Mouse (Mus musculus): ENCODE data around the gene Pign. TPM values are rescaled to one million over a fixed set of nuclear protein-coding genes. Genes with fewer than 3 reads are reported as not detected.

Gene Pign
- polyA plus RNA-seq (2015; fragmentation: Nextera tagmentation; extraction: Ambion mirVana) = 5.0 and 5.6 TPM in 2 replicates

DNA sequence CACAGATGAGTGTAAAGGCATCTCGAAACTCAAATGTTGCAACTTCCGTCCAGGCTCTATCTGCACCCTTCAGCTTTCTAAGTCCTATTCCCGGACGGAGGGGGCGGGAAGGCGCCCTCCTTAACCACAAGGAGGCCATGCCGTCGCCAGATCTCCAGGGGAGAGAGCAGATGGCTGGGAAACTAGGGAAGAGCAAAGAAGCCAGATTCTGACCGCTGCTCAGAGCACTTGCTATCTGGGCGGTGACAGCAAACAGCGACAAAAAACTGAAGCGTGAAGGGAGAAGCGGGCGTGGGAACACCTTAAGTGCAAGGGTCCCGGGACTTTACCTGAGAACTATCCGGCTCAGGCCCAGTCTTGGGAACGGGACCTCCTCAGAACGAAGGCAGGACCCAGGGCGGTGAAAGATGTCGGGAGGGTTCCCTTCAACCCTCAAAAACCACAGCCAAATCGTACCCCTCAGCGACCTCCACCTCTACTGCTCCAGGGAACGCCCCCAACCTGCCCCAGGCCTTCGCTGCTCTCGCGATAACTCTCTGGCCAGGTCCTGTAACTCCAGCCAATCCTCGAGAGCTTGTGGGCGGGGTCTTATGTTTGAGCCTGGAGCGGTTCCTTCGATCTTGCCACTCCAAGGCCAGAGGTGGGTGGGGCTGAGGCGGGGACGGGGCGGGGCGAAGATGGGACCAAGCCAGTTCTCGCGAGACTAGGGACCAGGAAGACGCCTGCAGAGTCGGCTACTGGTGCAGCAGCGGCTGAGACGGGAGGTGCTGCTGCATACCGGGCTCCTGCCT lies at the start of gene Pign, which contains the start of gene Relch:
Gene Pign (minus strand): TSS at position 507 of the 791 bp plus-strand sequence.
Gene Relch (plus strand): TSS at position 691 of the 791 bp plus-strand sequence.
- DNase-seq (ENCODE audit: low spot score) (peak; percentile 100), ATAC-seq (ENCODE audit: low FRiP score, low TSS enrichment) (peak; percentile 99)
- Histone ChIP-seq H3K27ac (replicated peaks) (peak within 1 kb of the TSS; percentile 87), H3K4me3 (ENCODE audit: low read depth, low read length) (peak within 1 kb of the TSS; percentile 99), H3K9me3 (ENCODE audit: control insufficient read depth, low read length) (no peaks in the 10 kb centered on the region), H3K9ac (ENCODE audit: low read length) (peak within 1 kb of the TSS; percentile 97), H3K4me2 (replicated peaks; ENCODE audit: low read depth) (peak within 1 kb of the TSS; percentile 95), H3K36me3 (ENCODE audit: control insufficient read depth, insufficient read depth, low read length) (no peaks in the 10 kb centered on the region), H3K27me3 (ENCODE audit: control insufficient read depth, insufficient read depth, low read length) (no peaks in the 10 kb centered on the region), H3K4me1 (replicated peaks; ENCODE audit: control insufficient read depth, insufficient read depth) (no peaks in the 10 kb centered on the region)
- under 1% methylated on average over 41 of the region's 41 CpGs for WGBS
- TF ChIP-seq CTCF (IDR thresholded peaks at IDR 0.05; ENCODE audit: low read depth) = peak; percentile 59
- peak; percentile 99 for TF ChIP-seq EP300 (optimal IDR thresholded peaks at IDR 0.05)

DNA sequence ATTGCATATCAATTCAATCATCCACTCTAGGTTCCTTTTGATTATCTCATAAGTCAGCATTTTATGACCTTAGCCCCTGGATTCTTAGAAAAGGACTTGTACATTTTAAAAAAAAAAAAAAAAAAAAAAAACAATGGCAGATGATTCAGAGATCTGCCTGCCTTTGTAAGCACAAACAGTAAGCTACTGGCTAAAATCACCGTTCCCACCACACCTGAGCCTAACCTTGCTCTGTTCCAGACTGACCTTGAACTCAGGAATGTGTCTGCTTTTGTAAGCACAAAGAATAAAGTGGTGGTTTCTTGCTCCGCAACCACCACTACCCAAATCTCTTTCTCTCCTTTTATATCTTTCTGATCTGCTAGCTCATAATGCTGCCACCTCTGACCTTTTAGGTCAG lies 49.3 kb upstream of the Pign start:
- no peak overlapping the region for H3K4me2 ChIP-seq (replicated peaks; ENCODE audit: low read depth)
- TF ChIP-seq CTCF (IDR thresholded peaks at IDR 0.05; ENCODE audit: low read depth) (no peak), EP300 (optimal IDR thresholded peaks at IDR 0.05) (no peak)
- H3K9ac ChIP-seq (ENCODE audit: low read length) = no peak overlapping the region
- 0 out of 2 replicates have a peak, but pooled peaks cover 4% of the 10 kb centered on the region for H3K36me3 ChIP-seq (ENCODE audit: control insufficient read depth, insufficient read depth, low read length)
- no peak overlapping the region for H3K4me3 ChIP-seq (ENCODE audit: low read depth, low read length)
- H3K27ac ChIP-seq (replicated peaks) = no peak overlapping the region
- DNase-seq (ENCODE audit: low spot score) (no peak), ATAC-seq (ENCODE audit: low FRiP score, low TSS enrichment) (no peak)
- WGBS = 79% methylated on average over 2 of the region's 2 CpGs
- H3K4me1 ChIP-seq (replicated peaks; ENCODE audit: control insufficient read depth, insufficient read depth) = no peaks in the 10 kb centered on the region
- no peaks in the 10 kb centered on the region for H3K27me3 ChIP-seq (ENCODE audit: control insufficient read depth, insufficient read depth, low read length)
- no peaks in the 10 kb centered on the region for H3K9me3 ChIP-seq (ENCODE audit: control insufficient read depth, low read length)

GRCm38 (mm10) chr1:105711227-105711626 lies 47.8 kb upstream of the Pign start:
- Histone ChIP-seq H3K9ac (ENCODE audit: low read length) (no peak overlapping the region), H3K4me3 (ENCODE audit: low read depth, low read length) (no peak overlapping the region), H3K27ac (replicated peaks) (no peak overlapping the region), H3K27me3 (ENCODE audit: control insufficient read depth, insufficient read depth, low read length) (no peaks in the 10 kb centered on the region), H3K4me1 (replicated peaks; ENCODE audit: control insufficient read depth, insufficient read depth) (no peaks in the 10 kb centered on the region), H3K4me2 (replicated peaks; ENCODE audit: low read depth) (no peak overlapping the region), H3K9me3 (ENCODE audit: control insufficient read depth, low read length) (no peaks in the 10 kb centered on the region), H3K36me3 (ENCODE audit: control insufficient read depth, insufficient read depth, low read length) (0 out of 2 replicates have a peak, but pooled peaks cover 4% of the 10 kb centered on the region)
- peak; percentile 16 for DNase-seq (ENCODE audit: low spot score)
- 18% methylated on average over 1 of the region's 1 CpGs for WGBS
- TF ChIP-seq CTCF (IDR thresholded peaks at IDR 0.05; ENCODE audit: low read depth) = peak; percentile 71
- TF ChIP-seq EP300 (optimal IDR thresholded peaks at IDR 0.05) = no peak
- no peak for ATAC-seq (ENCODE audit: low FRiP score, low TSS enrichment)

GRCm38 (mm10) chr1:105709415-105709814 lies 45.9 kb upstream of the Pign start:
- H3K27me3 ChIP-seq (ENCODE audit: control insufficient read depth, insufficient read depth, low read length) = no peaks in the 10 kb centered on the region
- DNase-seq (ENCODE audit: low spot score) (no peak), ATAC-seq (ENCODE audit: low FRiP score, low TSS enrichment) (no peak)
- H3K4me2 ChIP-seq (replicated peaks; ENCODE audit: low read depth) = no peak overlapping the region
- H3K9ac ChIP-seq (ENCODE audit: low read length) = no peak overlapping the region
- H3K27ac ChIP-seq (replicated peaks) = no peak overlapping the region
- no peaks in the 10 kb centered on the region for H3K9me3 ChIP-seq (ENCODE audit: control insufficient read depth, low read length)
- TF ChIP-seq CTCF (IDR thresholded peaks at IDR 0.05; ENCODE audit: low read depth) (no peak), EP300 (optimal IDR thresholded peaks at IDR 0.05) (no peak)
- 69% methylated on average over 2 of the region's 2 CpGs for WGBS
- H3K4me3 ChIP-seq (ENCODE audit: low read depth, low read length) = no peak overlapping the region
- 0 out of 2 replicates have a peak, but pooled peaks cover 6% of the 10 kb centered on the region for H3K36me3 ChIP-seq (ENCODE audit: control insufficient read depth, insufficient read depth, low read length)
- H3K4me1 ChIP-seq (replicated peaks; ENCODE audit: control insufficient read depth, insufficient read depth) = no peaks in the 10 kb centered on the region

DNA sequence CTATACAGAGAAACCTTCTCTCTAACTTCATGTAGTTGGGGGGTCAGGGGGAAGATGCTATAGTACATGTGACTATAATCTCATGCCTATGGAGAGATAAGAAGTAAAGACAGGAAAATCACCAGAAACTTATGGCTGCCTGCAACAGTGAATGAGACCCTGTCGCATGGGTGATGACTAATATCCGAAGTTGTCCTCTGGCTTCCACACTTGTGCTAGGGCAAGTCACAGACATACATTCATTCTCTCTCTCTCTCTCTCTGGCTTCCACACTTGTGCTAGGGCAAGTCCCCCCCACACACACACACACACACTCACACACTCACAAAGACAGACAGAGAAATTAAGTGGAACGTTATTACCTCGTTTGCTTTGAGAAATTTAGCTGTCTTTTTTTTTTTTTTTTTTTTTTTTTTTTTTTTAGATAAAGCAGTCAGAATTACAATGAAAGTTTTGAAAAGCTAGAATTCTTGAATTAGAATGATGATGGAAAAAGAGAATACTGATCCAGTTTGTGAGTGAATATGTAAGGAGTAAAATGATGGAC lies 37.6 kb upstream of the Pign start:
- WGBS = 92% methylated on average over 4 of the region's 4 CpGs

GRCm38 (mm10) chr1:105695581-105695980 lies 32.1 kb upstream of the Pign start:
- no peaks in the 10 kb centered on the region for H3K36me3 ChIP-seq (ENCODE audit: control insufficient read depth, insufficient read depth, low read length)
- H3K27ac ChIP-seq (replicated peaks) = no peak overlapping the region
- no peak overlapping the region for H3K4me3 ChIP-seq (ENCODE audit: low read depth, low read length)
- DNase-seq (ENCODE audit: low spot score) (no peak), ATAC-seq (ENCODE audit: low FRiP score, low TSS enrichment) (no peak)
- H3K9me3 ChIP-seq (ENCODE audit: control insufficient read depth, low read length) = no peaks in the 10 kb centered on the region
- H3K4me2 ChIP-seq (replicated peaks; ENCODE audit: low read depth) = no peak overlapping the region
- 89% methylated on average over 2 of the region's 2 CpGs for WGBS
- no peak overlapping the region for H3K9ac ChIP-seq (ENCODE audit: low read length)
- H3K4me1 ChIP-seq (replicated peaks; ENCODE audit: control insufficient read depth, insufficient read depth) = no peaks in the 10 kb centered on the region
- TF ChIP-seq EP300 (optimal IDR thresholded peaks at IDR 0.05) (no peak), CTCF (IDR thresholded peaks at IDR 0.05; ENCODE audit: low read depth) (no peak)
- H3K27me3 ChIP-seq (ENCODE audit: control insufficient read depth, insufficient read depth, low read length) = no peaks in the 10 kb centered on the region

More for the DNA sequence above, 37.6 kb upstream of the Pign start:
- ATAC-seq (ENCODE audit: low FRiP score, low TSS enrichment) (no peak), DNase-seq (ENCODE audit: low spot score) (no peak)
- Histone ChIP-seq H3K9me3 (ENCODE audit: control insufficient read depth, low read length) (no peaks in the 10 kb centered on the region), H3K27me3 (ENCODE audit: control insufficient read depth, insufficient read depth, low read length) (no peaks in the 10 kb centered on the region), H3K36me3 (ENCODE audit: control insufficient read depth, insufficient read depth, low read length) (0 out of 2 replicates have a peak, but pooled peaks cover 2% of the 10 kb centered on the region), H3K9ac (ENCODE audit: low read length) (no peak overlapping the region), H3K4me3 (ENCODE audit: low read depth, low read length) (no peak overlapping the region), H3K4me2 (replicated peaks; ENCODE audit: low read depth) (no peak overlapping the region), H3K27ac (replicated peaks) (no peak overlapping the region), H3K4me1 (replicated peaks; ENCODE audit: control insufficient read depth, insufficient read depth) (no peaks in the 10 kb centered on the region)
- no peak for TF ChIP-seq EP300 (optimal IDR thresholded peaks at IDR 0.05)
- no peak for TF ChIP-seq CTCF (IDR thresholded peaks at IDR 0.05; ENCODE audit: low read depth)

Data from stomach, postnatal 0 days (tissue).